Mouse (Mus musculus): ENCODE measurements around the gene Scn5a. TPM values are rescaled to one million over a fixed set of nuclear protein-coding genes. Genes with fewer than 3 reads are reported as not detected.

The Scn5a gene
- total and polyA plus RNA-seq, 3 experiments: 0.03 TPM; not detected in 2

DNA sequence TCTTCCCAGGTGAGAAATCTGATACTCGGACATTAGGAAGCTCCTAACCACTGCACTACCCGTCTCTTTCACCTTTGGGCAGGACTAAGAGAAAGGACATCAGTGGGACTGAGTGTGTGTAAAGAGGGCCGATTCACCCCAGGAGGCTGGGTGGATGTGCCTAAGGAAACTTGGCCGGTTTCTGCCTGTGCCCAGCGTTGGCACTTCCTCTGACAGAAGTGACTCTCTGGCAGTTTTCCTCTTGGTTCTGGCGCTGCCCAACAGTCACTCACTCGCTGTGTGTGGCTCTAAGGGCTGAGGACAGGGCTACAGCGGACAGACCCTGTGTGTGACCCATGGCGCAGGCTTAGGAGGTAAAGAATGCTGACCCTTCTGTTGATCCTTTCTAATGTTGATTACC lies 8.2 kb downstream of the Scn5a start:
- Histone ChIP-seq H3K4me3 (ENCODE audit: control insufficient read depth in 1 of 2, insufficient read depth in 1 of 2, low read depth in 2 of 2, low read length in 2 of 2) (no peak overlapping the region), H3K9me3 (replicated peaks; ENCODE audit: insufficient read depth, low read length) (no peaks in the 10 kb centered on the region), H3K27me3 (ENCODE audit: control insufficient read depth in 1 of 2, insufficient read depth in 2 of 2, low read length in 2 of 2) (no peaks in the 10 kb centered on the region), H3K4me1 (ENCODE audit: control insufficient read depth in 1 of 2, insufficient read depth in 2 of 2, low read length in 2 of 2) (no peaks in the 10 kb centered on the region), H3K27ac (ENCODE audit: control insufficient read depth, low read depth, low read length) (no peak overlapping the region), H3K9ac (ENCODE audit: control insufficient read depth, low read depth, low read length, poor library complexity, severe bottlenecking) (no peak overlapping the region), H3K79me2 (ENCODE audit: control insufficient read depth, insufficient read depth, low read length, poor library complexity) (no peaks in the 10 kb centered on the region; the same call in 1 of the 2 replicates), H3K36me3 (ENCODE audit: control insufficient read depth in 1 of 2, insufficient read depth in 2 of 2, low read length in 2 of 2) (no peaks in the 10 kb centered on the region)
- TF ChIP-seq GATA1 (IDR thresholded peaks at IDR 0.05; ENCODE audit: low read depth, low read length) (no peak), CTCF (IDR thresholded peaks at IDR 0.05 in 2 of 3, conservative IDR thresholded peaks at IDR 0.05 in 1 of 3; ENCODE audit: control insufficient read depth in 1 of 3, insufficient read depth in 1 of 3, low read depth in 2 of 3, low read length in 3 of 3, poor library complexity in 1 of 3, severe bottlenecking in 1 of 3) (no peak)
- DNase-seq (ENCODE audit: low read depth, low spot score): no peak

DNA sequence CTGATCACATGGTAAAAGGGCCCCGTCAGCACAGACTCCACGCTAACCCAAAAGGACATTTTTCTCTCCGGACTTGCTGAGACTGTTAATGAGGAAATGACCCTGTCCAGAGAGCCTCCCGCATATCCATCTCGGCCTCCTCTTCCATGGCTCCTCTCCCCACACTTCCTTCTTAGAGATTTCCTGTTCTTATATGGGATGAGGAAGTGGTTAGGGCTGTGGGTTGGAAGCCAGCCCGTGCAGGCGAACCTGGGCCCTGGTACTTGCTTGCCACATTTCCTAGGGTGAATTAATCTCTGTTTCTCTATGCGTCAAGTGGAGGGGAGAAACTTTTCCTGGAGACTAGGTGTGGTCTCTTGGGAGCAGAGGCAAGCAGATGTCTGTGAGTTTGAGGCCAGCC lies 10.1 kb downstream of the Scn5a start:
- H3K36me3 ChIP-seq (ENCODE audit: control insufficient read depth in 1 of 2, insufficient read depth in 2 of 2, low read length in 2 of 2): no peaks in the 10 kb centered on the region
- DNase-seq (ENCODE audit: low read depth, low spot score): peak; percentile 4
- H3K4me1 ChIP-seq (ENCODE audit: control insufficient read depth in 1 of 2, insufficient read depth in 2 of 2, low read length in 2 of 2): no peaks in the 10 kb centered on the region
- H3K4me3 ChIP-seq (ENCODE audit: control insufficient read depth in 1 of 2, insufficient read depth in 1 of 2, low read depth in 2 of 2, low read length in 2 of 2): no peak overlapping the region
- no peaks in the 10 kb centered on the region; the same call in 1 of the 2 replicates for H3K79me2 ChIP-seq (ENCODE audit: control insufficient read depth, insufficient read depth, low read length, poor library complexity)
- no peaks in the 10 kb centered on the region for H3K9me3 ChIP-seq (replicated peaks; ENCODE audit: insufficient read depth, low read length)
- no peak overlapping the region for H3K27ac ChIP-seq (ENCODE audit: control insufficient read depth, low read depth, low read length)
- no peaks in the 10 kb centered on the region for H3K27me3 ChIP-seq (ENCODE audit: control insufficient read depth in 1 of 2, insufficient read depth in 2 of 2, low read length in 2 of 2)
- H3K9ac ChIP-seq (ENCODE audit: control insufficient read depth, low read depth, low read length, poor library complexity, severe bottlenecking): no peak overlapping the region
- TF ChIP-seq KAT2A (conservative IDR thresholded peaks at IDR 0.05; ENCODE audit: low read depth, low read length): no peak
- TF ChIP-seq USF1 (IDR thresholded peaks at IDR 0.05; ENCODE audit: low read depth, low read length): no peak
- no peak for TF ChIP-seq TAL1 (IDR thresholded peaks at IDR 0.05; ENCODE audit: low read length)
- no peak for TF ChIP-seq GABPA (IDR thresholded peaks at IDR 0.05; ENCODE audit: low read depth, low read length)

DNA sequence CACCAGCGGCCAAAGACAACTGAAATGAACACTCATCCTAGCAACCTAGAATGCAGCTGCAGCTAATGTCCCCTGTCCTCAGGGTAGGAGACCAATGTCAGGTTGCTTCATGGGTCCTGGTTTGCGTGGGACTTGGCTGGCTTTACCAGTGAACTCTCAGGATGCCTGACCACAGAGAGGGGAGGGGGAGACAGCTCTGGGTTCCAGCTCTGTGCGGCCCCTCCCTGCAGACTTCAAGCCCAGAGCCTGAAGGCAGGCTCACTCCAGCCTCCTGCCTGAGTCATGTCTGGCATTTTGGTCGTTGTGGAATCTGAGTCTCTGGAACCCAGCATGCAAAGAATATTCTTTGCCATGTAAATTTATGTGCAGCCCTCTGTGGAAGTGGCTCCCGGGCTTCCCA lies 11.0 kb downstream of the Scn5a start:
- no peak overlapping the region for H3K27ac ChIP-seq (ENCODE audit: control insufficient read depth, low read depth, low read length)
- no peak overlapping the region for H3K4me3 ChIP-seq (ENCODE audit: control insufficient read depth in 1 of 2, insufficient read depth in 1 of 2, low read depth in 2 of 2, low read length in 2 of 2)
- H3K79me2 ChIP-seq (ENCODE audit: control insufficient read depth, insufficient read depth, low read length, poor library complexity): no peaks in the 10 kb centered on the region; the same call in 1 of the 2 replicates
- no peak for TF ChIP-seq UBTF (IDR thresholded peaks at IDR 0.05; ENCODE audit: borderline replicate concordance, insufficient read depth, low read depth, low read length)
- TF ChIP-seq USF1 (IDR thresholded peaks at IDR 0.05; ENCODE audit: low read depth, low read length): no peak
- TF ChIP-seq ELF1 (IDR thresholded peaks at IDR 0.05; ENCODE audit: low read depth, low read length): no peak
- TF ChIP-seq TBP (IDR thresholded peaks at IDR 0.05; ENCODE audit: low read depth, low read length): no peak
- TF ChIP-seq EP300 (IDR thresholded peaks at IDR 0.05; ENCODE audit: low read depth in 1 of 2, low read length in 2 of 2): no peak
- no peak for TF ChIP-seq MYC (IDR thresholded peaks at IDR 0.05; ENCODE audit: low read depth, low read length)
- no peak for TF ChIP-seq MYB (IDR thresholded peaks at IDR 0.05; ENCODE audit: low read depth, low read length)
- TF ChIP-seq RAD21 (IDR thresholded peaks at IDR 0.05; ENCODE audit: low read depth, low read length): no peak
- no peak for TF ChIP-seq MXI1 (IDR thresholded peaks at IDR 0.05; ENCODE audit: low read depth, low read length)
- no peak for TF ChIP-seq SIN3A (IDR thresholded peaks at IDR 0.05; ENCODE audit: low read length)
- TF ChIP-seq CHD1 (IDR thresholded peaks at IDR 0.05; ENCODE audit: low read depth, low read length): no peak
- TF ChIP-seq TAL1 (IDR thresholded peaks at IDR 0.05; ENCODE audit: low read length): no peak
- TF ChIP-seq POLR2A (IDR thresholded peaks at IDR 0.05; ENCODE audit: control insufficient read depth in 1 of 2, insufficient read depth in 1 of 2, low read depth in 1 of 2, low read length in 2 of 2, poor library complexity in 1 of 2): no peak
- no peak for TF ChIP-seq NRF1 (IDR thresholded peaks at IDR 0.05; ENCODE audit: insufficient read depth, low read depth, low read length, poor library complexity, severe bottlenecking)
- no peak for TF ChIP-seq ZC3H11A (IDR thresholded peaks at IDR 0.05; ENCODE audit: low read depth, low read length)
- no peaks in the 10 kb centered on the region for H3K27me3 ChIP-seq (ENCODE audit: control insufficient read depth in 1 of 2, insufficient read depth in 2 of 2, low read length in 2 of 2)
- no peaks in the 10 kb centered on the region for H3K36me3 ChIP-seq (ENCODE audit: control insufficient read depth in 1 of 2, insufficient read depth in 2 of 2, low read length in 2 of 2)
- no peak for DNase-seq (ENCODE audit: low read depth, low spot score)
- no peaks in the 10 kb centered on the region for H3K4me1 ChIP-seq (ENCODE audit: control insufficient read depth in 1 of 2, insufficient read depth in 2 of 2, low read length in 2 of 2)
- H3K9ac ChIP-seq (ENCODE audit: control insufficient read depth, low read depth, low read length, poor library complexity, severe bottlenecking): no peak overlapping the region
- H3K9me3 ChIP-seq (replicated peaks; ENCODE audit: insufficient read depth, low read length): no peaks in the 10 kb centered on the region
